Mouse (Mus musculus): ENCODE results near the gene Runx3. TPM values are rescaled to one million over a fixed set of nuclear protein-coding genes. Genes with fewer than 3 reads are reported as not detected.

The Runx3 gene
- polyA plus RNA-seq, 1 experiment from 2014 or later, result 0.57 TPM

GRCm38 (mm10) chr4:135080641-135080920 is 39.9 kb upstream of the Runx3 start:
- no peak for ATAC-seq (ENCODE audit: insufficient number of reproducible peaks, low FRiP score, low TSS enrichment, low read depth)
- no peaks in the 10 kb centered on the region for H3K27me3 ChIP-seq (ENCODE audit: control insufficient read depth, insufficient read depth, low read length)
- 58% methylated on average over 7 of the region's 7 CpGs for WGBS
- DNase-seq (ENCODE audit: low spot score), result no peak
- no peak overlapping the region for H3K4me3 ChIP-seq (ENCODE audit: low read depth, low read length)
- no peak overlapping the region for H3K27ac ChIP-seq (replicated peaks; ENCODE audit: low read depth, low read length)
- H3K9me3 ChIP-seq (ENCODE audit: control insufficient read depth, low read length), result no peaks in the 10 kb centered on the region
- H3K4me2 ChIP-seq (ENCODE audit: low read depth, severe bottlenecking), result no peak overlapping the region
- no peaks in the 10 kb centered on the region for H3K36me3 ChIP-seq (ENCODE audit: control insufficient read depth, insufficient read depth, low read length)
- no peak overlapping the region for H3K9ac ChIP-seq (ENCODE audit: low read length)
- peaks cover 13% of the 10 kb centered on the region for H3K4me1 ChIP-seq (ENCODE audit: control insufficient read depth, insufficient read depth, low read length)

GRCm38 (mm10) chr4:135083089-135083488 is 37.4 kb upstream of the Runx3 start:
- Histone ChIP-seq H3K4me3 (ENCODE audit: low read depth, low read length) (no peak overlapping the region), H3K4me2 (ENCODE audit: low read depth, severe bottlenecking) (no peak overlapping the region), H3K9me3 (ENCODE audit: control insufficient read depth, low read length) (no peaks in the 10 kb centered on the region), H3K27ac (replicated peaks; ENCODE audit: low read depth, low read length) (no peak overlapping the region), H3K27me3 (ENCODE audit: control insufficient read depth, insufficient read depth, low read length) (no peaks in the 10 kb centered on the region), H3K4me1 (ENCODE audit: control insufficient read depth, insufficient read depth, low read length) (peaks cover 13% of the 10 kb centered on the region), H3K9ac (ENCODE audit: low read length) (no peak overlapping the region; the same call in 1 of the 2 replicates), H3K36me3 (ENCODE audit: control insufficient read depth, insufficient read depth, low read length) (no peaks in the 10 kb centered on the region)
- ATAC-seq (ENCODE audit: insufficient number of reproducible peaks, low FRiP score, low TSS enrichment, low read depth) (no peak), DNase-seq (ENCODE audit: low spot score) (no peak)
- 72% methylated on average over 6 of the region's 6 CpGs for WGBS

GRCm38 (mm10) chr4:135085077-135085853 is 35.2 kb upstream of the Runx3 start:
- no peak overlapping the region for H3K4me3 ChIP-seq (ENCODE audit: low read depth, low read length)
- no peak overlapping the region for H3K9ac ChIP-seq (ENCODE audit: low read length)
- H3K4me2 ChIP-seq (ENCODE audit: low read depth, severe bottlenecking), result no peak overlapping the region
- no peak for ATAC-seq (ENCODE audit: insufficient number of reproducible peaks, low FRiP score, low TSS enrichment, low read depth)
- H3K27ac ChIP-seq (replicated peaks; ENCODE audit: low read depth, low read length), result no peak overlapping the region
- no peak for DNase-seq (ENCODE audit: low spot score)
- no peaks in the 10 kb centered on the region for H3K27me3 ChIP-seq (ENCODE audit: control insufficient read depth, insufficient read depth, low read length)
- H3K4me1 ChIP-seq (ENCODE audit: control insufficient read depth, insufficient read depth, low read length), result peaks cover 11% of the 10 kb centered on the region
- 76% methylated on average over 13 of the region's 13 CpGs for WGBS
- H3K9me3 ChIP-seq (ENCODE audit: control insufficient read depth, low read length), result no peaks in the 10 kb centered on the region
- H3K36me3 ChIP-seq (ENCODE audit: control insufficient read depth, insufficient read depth, low read length), result no peaks in the 10 kb centered on the region

- H3K27ac ChIP-seq (replicated peaks; ENCODE audit: low read depth, low read length), result no peak overlapping the region
Measured at GRCm38 (mm10) chr4:135090613-135091012, 29.8 kb upstream of the Runx3 start.

GRCm38 (mm10) chr4:135092871-135093270 is 27.6 kb upstream of the Runx3 start:
- Histone ChIP-seq H3K4me3 (ENCODE audit: low read depth, low read length) (no peak overlapping the region), H3K9me3 (ENCODE audit: control insufficient read depth, low read length) (no peaks in the 10 kb centered on the region), H3K27ac (replicated peaks; ENCODE audit: low read depth, low read length) (no peak overlapping the region), H3K4me2 (ENCODE audit: low read depth, severe bottlenecking) (no peak overlapping the region), H3K4me1 (ENCODE audit: control insufficient read depth, insufficient read depth, low read length) (no peaks in the 10 kb centered on the region), H3K36me3 (ENCODE audit: control insufficient read depth, insufficient read depth, low read length) (no peaks in the 10 kb centered on the region; the same call in 1 of the 2 replicates), H3K9ac (ENCODE audit: low read length) (no peak overlapping the region), H3K27me3 (ENCODE audit: control insufficient read depth, insufficient read depth, low read length) (no peaks in the 10 kb centered on the region)
- no peak for DNase-seq (ENCODE audit: low spot score)
- 82% methylated on average over 3 of the region's 3 CpGs for WGBS
- ATAC-seq (ENCODE audit: insufficient number of reproducible peaks, low FRiP score, low TSS enrichment, low read depth), result no peak

More at GRCm38 (mm10) chr4:135090613-135091012, 29.8 kb upstream of the Runx3 start:
- ATAC-seq (ENCODE audit: insufficient number of reproducible peaks, low FRiP score, low TSS enrichment, low read depth) (no peak), DNase-seq (ENCODE audit: low spot score) (no peak)
- Histone ChIP-seq H3K27me3 (ENCODE audit: control insufficient read depth, insufficient read depth, low read length) (no peaks in the 10 kb centered on the region), H3K9me3 (ENCODE audit: control insufficient read depth, low read length) (no peaks in the 10 kb centered on the region), H3K36me3 (ENCODE audit: control insufficient read depth, insufficient read depth, low read length) (no peaks in the 10 kb centered on the region; the same call in 1 of the 2 replicates), H3K4me2 (ENCODE audit: low read depth, severe bottlenecking) (no peak overlapping the region), H3K4me1 (ENCODE audit: control insufficient read depth, insufficient read depth, low read length) (no peaks in the 10 kb centered on the region), H3K4me3 (ENCODE audit: low read depth, low read length) (no peak overlapping the region), H3K9ac (ENCODE audit: low read length) (no peak overlapping the region)
- WGBS, result 76% methylated on average over 13 of the region's 13 CpGs

- Histone ChIP-seq H3K4me3 (ENCODE audit: low read depth, low read length) (no peak overlapping the region), H3K36me3 (ENCODE audit: control insufficient read depth, insufficient read depth, low read length) (no peaks in the 10 kb centered on the region; the same call in 1 of the 2 replicates), H3K9me3 (ENCODE audit: control insufficient read depth, low read length) (no peaks in the 10 kb centered on the region), H3K9ac (ENCODE audit: low read length) (no peak overlapping the region), H3K4me1 (ENCODE audit: control insufficient read depth, insufficient read depth, low read length) (no peaks in the 10 kb centered on the region), H3K27me3 (ENCODE audit: control insufficient read depth, insufficient read depth, low read length) (no peaks in the 10 kb centered on the region), H3K27ac (replicated peaks; ENCODE audit: low read depth, low read length) (no peak overlapping the region), H3K4me2 (ENCODE audit: low read depth, severe bottlenecking) (no peak overlapping the region)
- ATAC-seq (ENCODE audit: insufficient number of reproducible peaks, low FRiP score, low TSS enrichment, low read depth) (no peak), DNase-seq (ENCODE audit: low spot score) (no peak)
- 75% methylated on average over 8 of the region's 8 CpGs for WGBS
Measured at GRCm38 (mm10) chr4:135095693-135096092, 24.8 kb upstream of the Runx3 start.

- Histone ChIP-seq H3K9me3 (ENCODE audit: control insufficient read depth, low read length) (no peaks in the 10 kb centered on the region), H3K27me3 (ENCODE audit: control insufficient read depth, insufficient read depth, low read length) (no peaks in the 10 kb centered on the region), H3K27ac (replicated peaks; ENCODE audit: low read depth, low read length) (no peak overlapping the region), H3K9ac (ENCODE audit: low read length) (no peak overlapping the region; the same call in 1 of the 2 replicates), H3K4me3 (ENCODE audit: low read depth, low read length) (no peak overlapping the region), H3K4me2 (ENCODE audit: low read depth, severe bottlenecking) (no peak overlapping the region), H3K4me1 (ENCODE audit: control insufficient read depth, insufficient read depth, low read length) (no peaks in the 10 kb centered on the region), H3K36me3 (ENCODE audit: control insufficient read depth, insufficient read depth, low read length) (no peaks in the 10 kb centered on the region; the same call in 1 of the 2 replicates)
- DNase-seq (ENCODE audit: low spot score), result no peak
- ATAC-seq (ENCODE audit: insufficient number of reproducible peaks, low FRiP score, low TSS enrichment, low read depth), result no peak
- 89% methylated on average over 17 of the region's 17 CpGs for WGBS
Measured at GRCm38 (mm10) chr4:135097910-135098891, 22.3 kb upstream of the Runx3 start.

GRCm38 (mm10) chr4:135102019-135102740 is 18.3 kb upstream of the Runx3 start:
- H3K4me1 ChIP-seq (ENCODE audit: control insufficient read depth, insufficient read depth, low read length), result no peaks in the 10 kb centered on the region
- no peak overlapping the region for H3K4me2 ChIP-seq (ENCODE audit: low read depth, severe bottlenecking)
- DNase-seq (ENCODE audit: low spot score) (no peak), ATAC-seq (ENCODE audit: insufficient number of reproducible peaks, low FRiP score, low TSS enrichment, low read depth) (no peak)
- 81% methylated on average over 13 of the region's 13 CpGs for WGBS
- H3K9ac ChIP-seq (ENCODE audit: low read length), result no peak overlapping the region
- no peaks in the 10 kb centered on the region for H3K9me3 ChIP-seq (ENCODE audit: control insufficient read depth, low read length)
- no peaks in the 10 kb centered on the region for H3K27me3 ChIP-seq (ENCODE audit: control insufficient read depth, insufficient read depth, low read length)
- H3K4me3 ChIP-seq (ENCODE audit: low read depth, low read length), result no peak overlapping the region
- no peak overlapping the region for H3K27ac ChIP-seq (replicated peaks; ENCODE audit: low read depth, low read length)
- no peaks in the 10 kb centered on the region for H3K36me3 ChIP-seq (ENCODE audit: control insufficient read depth, insufficient read depth, low read length)
